Mouse (Mus musculus) liver, adult 2 months (tissue): ENCODE measurements around the gene Ddx1.

Experiments
- CTCF ChIP-seq: fragments of 200-500 bp; IDR thresholded peaks from 2 replicates; pipeline ENCODE4 v1.5.1; 2011; ENCODE audit warnings: low read depth, low read length, control low read depth
- POLR2A ChIP-seq: fragments of 200-500 bp; IDR thresholded peaks from 2 replicates; pipeline ENCODE4 v1.6.1; 2011; ENCODE audit warnings: low read length, control low read depth; ENCODE audit not compliant: insufficient read depth; ENCODE audit errors: extremely low read depth

DNA sequence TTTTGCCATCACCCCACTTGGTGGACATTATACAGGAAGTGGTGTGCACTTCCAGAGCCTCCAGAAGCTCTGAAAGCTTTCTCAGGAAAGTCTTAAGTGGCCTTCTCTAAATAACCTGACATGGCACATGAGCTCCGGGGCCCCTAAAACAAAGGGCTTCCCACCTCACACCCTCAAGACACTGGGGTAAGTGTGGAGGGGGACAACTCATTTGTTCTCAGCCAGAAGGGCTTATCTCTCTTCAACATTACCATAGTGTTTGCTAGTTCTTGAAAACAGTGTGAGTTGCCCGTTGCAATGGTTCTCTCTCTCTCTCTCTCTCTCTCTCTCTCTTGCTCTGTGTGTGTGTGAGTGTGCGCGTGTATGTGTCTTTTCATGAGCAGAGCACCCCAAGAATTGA lies 62.8 kb downstream of the Ddx1 start:
- TF ChIP-seq POLR2A (no peak), CTCF (no peak)
